Mouse (Mus musculus) MEL (cell line): ENCODE measurements around the gene Fgfr2.

Source experiments
- EP300 ChIP-seq, 2 experiments: IDR thresholded peaks; 2 replicates each; pipeline ENCODE4 v1.6.1; 2011; ENCODE audit warnings: improper control_type of control experiment in 2 of 2, low read length in 2 of 2, low read depth in 1 of 2, mild to moderate bottlenecking in 1 of 2
- POLR2A ChIP-seq, 2 experiments: IDR thresholded peaks; 2 replicates each; pipeline ENCODE4 v1.6.1; 2011 to 2012; ENCODE audit warnings: low read length in 2 of 2, mild to moderate bottlenecking in 2 of 2, control low read depth in 1 of 2, improper control_type of control experiment in 1 of 2, low read depth in 1 of 2, moderate library complexity in 1 of 2; ENCODE audit not compliant: control insufficient read depth in 1 of 2, insufficient read depth in 1 of 2, poor library complexity in 1 of 2

GRCm38 (mm10) chr7:130653036-130653555 lies 2470.1 kb downstream of the Fgfr2 start:
- TF ChIP-seq POLR2A (IDR thresholded peaks at IDR 0.05; ENCODE audit: control insufficient read depth in 1 of 2, insufficient read depth in 1 of 2, low read depth in 1 of 2, low read length in 2 of 2, poor library complexity in 1 of 2), result no peak
- TF ChIP-seq EP300 (IDR thresholded peaks at IDR 0.05; ENCODE audit: low read depth in 1 of 2, low read length in 2 of 2), result no peak
